Mouse (Mus musculus) G1E (cell line): ENCODE data around the gene E130308A19Rik. TPM values are rescaled to one million over a fixed set of nuclear protein-coding genes. Genes with fewer than 3 reads are reported as not detected.
A peak's percentile ranks its signal among the peaks of the same experiment; 100 is the strongest.

Experiments
- ATAC-seq: 2 replicates; pipeline ENCODE4 v1.8.0; 2016; ENCODE audit warnings: mild to moderate bottlenecking; ENCODE audit not compliant: insufficient number of reproducible peaks, poor library complexity, low FRiP score, severe bottlenecking; ENCODE audit errors: extremely low read depth
- DNase-seq: peaks from one replicate; pipeline ENCODE4 v3.0.0; 2012; ENCODE audit warnings: low spot score
- H3K27me3 ChIP-seq: 2 replicates; pipeline ENCODE4 v1.6.1; 2012; ENCODE audit warnings: mild to moderate bottlenecking, low read length, inconsistent platforms; ENCODE audit not compliant: insufficient read depth
- H3K36me3 ChIP-seq: replicated peaks from 2 replicates; pipeline ENCODE3; 2012; ENCODE audit warnings: mild to moderate bottlenecking, inconsistent platforms
- H3K4me1 ChIP-seq: 2 replicates; pipeline ENCODE4 v1.6.1; 2012; ENCODE audit warnings: low read depth, low read length, inconsistent platforms, mixed read lengths; ENCODE audit not compliant: insufficient read depth
- H3K4me3 ChIP-seq: 2 replicates; pipeline ENCODE4 v1.5.1; 2012; ENCODE audit warnings: low read depth, mild to moderate bottlenecking, inconsistent platforms, low read length, moderate library complexity, mixed read lengths
- H3K9me3 ChIP-seq: replicated peaks from 2 replicates; pipeline ENCODE4 v1.6.1; 2012; ENCODE audit warnings: inconsistent platforms
- CTCF ChIP-seq: IDR thresholded peaks from 2 replicates; pipeline ENCODE4 v1.5.1; 2012; ENCODE audit warnings: low read depth, low read length, inconsistent platforms, mixed read lengths
- GATA1 ChIP-seq: IDR thresholded peaks from 2 replicates; pipeline ENCODE4 v1.6.1; 2012; ENCODE audit warnings: borderline replicate concordance, low read length, inconsistent platforms, mixed read lengths
- GATA2 ChIP-seq: IDR thresholded peaks from 2 replicates; pipeline ENCODE4 v1.6.1; 2012; ENCODE audit warnings: low read depth, low read length, inconsistent platforms, borderline replicate concordance
- POLR2AphosphoS5 ChIP-seq: IDR thresholded peaks from 2 replicates; pipeline ENCODE4 v1.6.1; 2012; ENCODE audit warnings: low read depth, low read length, inconsistent platforms; ENCODE audit not compliant: insufficient replicate concordance
- TAL1 ChIP-seq: conservative IDR thresholded peaks from 2 replicates; pipeline ENCODE4 v1.6.1; 2012; ENCODE audit warnings: low read depth, low read length, inconsistent platforms, mixed read lengths
- polyA plus RNA-seq: library from polyadenylated mRNA; stranded (reverse); fragments of >175 nt; gene quantifications from 2 replicates; pipeline ENCODE4 v1.2.3, GENCODE M21; 2012
- total RNA-seq, 2 experiments: library from RNA; stranded (forward) in 1 of 2; stranded (reverse) in 1 of 2; fragments of 200-1000 nt in 1 of 2; fragments of >200 nt in 1 of 2; fragmentation: Nextera tagmentation in 1 of 2; gene quantifications; 2 replicates each; pipeline ENCODE4 v1.2.3; 2014 to 2017

The E130308A19Rik gene
- total and polyA plus RNA-seq, 3 experiments: 6.1 to 33.8 (median 8.1) TPM

DNA sequence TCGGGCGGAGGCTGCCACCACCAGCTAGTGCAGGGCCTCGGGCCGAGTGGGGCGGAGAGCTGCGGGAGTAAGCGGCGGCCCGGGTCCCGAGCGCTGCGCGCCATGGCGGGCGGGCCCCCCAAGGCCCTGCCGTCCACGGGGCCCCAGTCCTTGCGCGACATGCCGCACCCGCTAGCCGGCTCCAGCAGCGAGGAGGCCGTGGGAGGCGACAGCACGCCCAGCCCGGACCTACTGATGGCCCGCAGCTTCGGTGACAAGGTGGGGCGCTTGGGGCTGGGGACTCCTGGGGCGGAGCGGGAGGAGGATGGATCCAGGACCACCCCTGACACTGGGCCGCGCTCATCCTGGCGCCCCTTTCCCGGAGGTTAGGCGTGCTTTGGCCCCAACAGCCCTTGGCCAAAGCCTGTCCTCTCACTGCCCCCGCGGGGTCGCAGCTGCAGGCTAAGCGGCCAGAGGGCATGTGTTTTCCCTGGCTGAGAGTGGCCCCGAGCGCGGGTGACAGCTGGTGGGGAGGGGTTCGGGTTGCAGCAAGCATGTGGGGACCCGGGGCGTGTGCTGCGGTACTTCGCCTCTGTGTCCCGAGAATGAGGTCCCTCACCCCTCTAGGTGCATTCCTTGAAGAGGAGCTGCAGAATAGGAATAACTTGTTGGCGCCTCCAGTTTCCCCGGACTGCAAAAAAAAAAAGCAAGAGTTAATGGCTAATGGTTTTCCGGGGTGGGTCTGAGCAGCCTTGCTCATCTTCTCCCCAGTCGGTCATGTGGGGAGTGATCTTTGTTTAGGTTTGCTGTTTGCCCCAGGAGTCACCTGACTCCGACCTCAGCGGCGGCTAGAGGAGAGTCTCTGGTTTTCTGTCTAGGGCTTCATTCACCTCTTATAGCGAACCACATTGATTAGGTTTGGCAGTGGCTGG lies 180.2 kb downstream of the E130308A19Rik start:
- TF ChIP-seq GATA1: no peak
- Histone ChIP-seq H3K4me1 (peaks cover 64% of the 10 kb centered on the region), H3K9me3 (no peaks in the 10 kb centered on the region), H3K27me3 (no peaks in the 10 kb centered on the region), H3K4me3 (peak overlapping the region; percentile 92), H3K36me3 (peaks cover 25% of the 10 kb centered on the region)
- peak; percentile 23 for ATAC-seq
- DNase-seq: peak; percentile 68

DNA sequence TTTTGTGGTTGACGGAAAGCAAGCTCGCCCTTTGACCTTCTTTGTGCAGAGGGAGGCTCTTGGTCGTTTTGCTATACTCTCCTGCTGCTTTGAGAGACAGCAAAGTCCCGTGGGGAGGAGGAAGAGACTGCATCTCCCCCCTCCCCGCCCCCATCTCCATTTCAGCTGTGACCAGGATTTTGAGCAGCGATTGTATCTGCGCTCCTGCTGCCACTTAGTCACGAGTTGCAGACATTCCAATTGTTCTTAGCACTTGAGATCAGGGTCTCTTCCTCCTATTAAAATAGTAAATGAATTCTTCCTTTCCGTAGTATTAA lies 180.8 kb downstream of the E130308A19Rik start:
- Histone ChIP-seq H3K36me3 (peaks cover 26% of the 10 kb centered on the region), H3K4me3 (peak overlapping the region; percentile 92), H3K9me3 (no peaks in the 10 kb centered on the region), H3K4me1 (peaks cover 61% of the 10 kb centered on the region), H3K27me3 (no peaks in the 10 kb centered on the region)
- no peak for ATAC-seq
- DNase-seq: no peak
- no peak for TF ChIP-seq GATA1
- TF ChIP-seq GATA2: no peak
- TF ChIP-seq CTCF: no peak
- TF ChIP-seq POLR2AphosphoS5: no peak

- DNase-seq (no peak), ATAC-seq (no peak)
- Histone ChIP-seq H3K27me3 (no peaks in the 10 kb centered on the region), H3K4me1 (peaks cover 54% of the 10 kb centered on the region), H3K4me3 (no peak overlapping the region), H3K36me3 (peaks cover 26% of the 10 kb centered on the region), H3K9me3 (no peaks in the 10 kb centered on the region)
- TF ChIP-seq POLR2AphosphoS5 (no peak), TAL1 (no peak), GATA1 (no peak), GATA2 (no peak), CTCF (no peak)
Observed at GRCm38 (mm10) chr4:59807521-59807920, 181.5 kb downstream of the E130308A19Rik start.

DNA sequence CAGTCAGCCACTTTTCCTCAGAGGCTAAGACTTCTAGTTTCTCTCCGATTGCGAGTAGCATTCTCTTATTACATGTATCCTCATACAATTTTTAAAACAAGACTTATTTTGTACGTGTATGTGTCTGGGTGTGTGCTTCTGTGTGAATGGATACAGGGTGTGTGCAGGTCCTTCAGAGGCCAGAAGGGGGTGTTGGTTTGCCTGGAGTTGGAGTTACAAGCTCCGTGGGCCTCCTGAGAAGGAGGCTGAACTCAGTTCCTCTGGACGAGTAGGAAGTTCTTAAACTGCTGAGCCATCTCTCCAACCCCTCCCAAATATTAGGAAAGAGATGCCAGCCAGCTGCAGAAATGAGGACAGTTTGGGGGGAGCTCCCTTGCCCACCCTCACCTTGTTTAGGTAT lies 182.4 kb downstream of the E130308A19Rik start:
- Histone ChIP-seq H3K4me1 (peaks cover 47% of the 10 kb centered on the region), H3K36me3 (peaks cover 26% of the 10 kb centered on the region), H3K4me3 (no peak overlapping the region), H3K9me3 (no peaks in the 10 kb centered on the region), H3K27me3 (no peaks in the 10 kb centered on the region)
- TF ChIP-seq CTCF: no peak
- TF ChIP-seq TAL1: no peak
- no peak for TF ChIP-seq GATA1
- no peak for TF ChIP-seq POLR2AphosphoS5
- no peak for TF ChIP-seq GATA2
- DNase-seq (no peak), ATAC-seq (no peak)

Other genes with a start within 250 kb of the E130308A19Rik start
- gene Susd1, start 187.6 kb upstream of the E130308A19Rik start, total RNA-seq (2014; fragmentation: Nextera tagmentation): 37.8 and 51.5 TPM in 2 replicates
- gene Susd1, start 187.6 kb upstream of the E130308A19Rik start, total RNA-seq (2017): 35.5 and 39.1 TPM in 2 replicates
- gene Susd1, start 187.6 kb upstream of the E130308A19Rik start, polyA plus RNA-seq: 2.4 TPM in 2 replicates
- 569 and 608 TPM in 2 replicates for gene Ptbp3, start 76.8 kb upstream of the E130308A19Rik start, total RNA-seq (2014; fragmentation: Nextera tagmentation)
- 323 and 358 TPM in 2 replicates for gene Ptbp3, start 76.8 kb upstream of the E130308A19Rik start, total RNA-seq (2017)
- 135 and 136 TPM in 2 replicates for gene Ptbp3, start 76.8 kb upstream of the E130308A19Rik start, polyA plus RNA-seq
- 25.0 and 38.5 TPM in 2 replicates for gene Hsdl2, start 44.6 kb upstream of the E130308A19Rik start, total RNA-seq (2014; fragmentation: Nextera tagmentation)
- 17.9 and 18.5 TPM in 2 replicates for gene Hsdl2, start 44.6 kb upstream of the E130308A19Rik start, total RNA-seq (2017)
- gene Hsdl2, start 44.6 kb upstream of the E130308A19Rik start, polyA plus RNA-seq: 1.9 and 2.0 TPM in 2 replicates
- 67.9 and 84.5 TPM in 2 replicates for gene Inip, start 175.4 kb downstream of the E130308A19Rik start, total RNA-seq (2014; fragmentation: Nextera tagmentation)
- gene Inip, start 175.4 kb downstream of the E130308A19Rik start, total RNA-seq (2017): 92.4 and 95.8 TPM in 2 replicates
- gene Inip, start 175.4 kb downstream of the E130308A19Rik start, polyA plus RNA-seq: 28.7 and 41.7 TPM in 2 replicates
- gene Snx30, start 179.6 kb downstream of the E130308A19Rik start, total RNA-seq (2014; fragmentation: Nextera tagmentation): 8.2 and 9.8 TPM in 2 replicates
- 33.2 and 36.4 TPM in 2 replicates for gene Snx30, start 179.6 kb downstream of the E130308A19Rik start, total RNA-seq (2017)
- 4.7 and 5.4 TPM in 2 replicates for gene Snx30, start 179.6 kb downstream of the E130308A19Rik start, polyA plus RNA-seq